Mouse (Mus musculus): ENCODE results near the gene Maml1.

- no peak for TF ChIP-seq CTCF (IDR thresholded peaks at IDR 0.05; ENCODE audit: control insufficient read depth, insufficient read depth, low read length)
- TF ChIP-seq POLR2A (IDR thresholded peaks at IDR 0.05; ENCODE audit: borderline replicate concordance, control insufficient read depth, low read depth, low read length): no peak
These were observed 30.2 kb upstream of the Maml1 start for GRCm38 (mm10) chr11:50322345-50322744.
